Mouse (Mus musculus) liver, embryonic 14.5 days (tissue): ENCODE measurements around the gene Ublcp1. TPM values are rescaled to one million over a fixed set of nuclear protein-coding genes. Genes with fewer than 3 reads are reported as not detected.
A peak's percentile ranks its signal among the peaks of the same experiment; 100 is the strongest.

Source experiments
- ATAC-seq: fragments of 200-750 bp; cut with Nextera tagmentation; 2 replicates; pipeline ENCODE4 v1.8.0; 2017; ENCODE audit warnings: moderate number of reproducible peaks, mild to moderate bottlenecking, moderate library complexity; ENCODE audit not compliant: insufficient read depth
- DNase-seq, 3 experiments: peaks; one replicate each; pipeline ENCODE4 v3.0.0-alpha.2; 2012 to 2013; ENCODE audit warnings: low read depth in 3 of 3, low spot score in 3 of 3
- H3K27ac ChIP-seq: fragments of 300-500 bp; sonication (generic); 2 replicates; pipeline ENCODE4 v1.5.1; 2014; ENCODE audit warnings: moderate library complexity, mild to moderate bottlenecking, control low read depth, inconsistent platforms
- H3K27me3 ChIP-seq: fragments of 300-500 bp; sonication (generic); 2 replicates; pipeline ENCODE4 v1.6.1; 2014; ENCODE audit warnings: mild to moderate bottlenecking, low read length, moderate library complexity; ENCODE audit not compliant: control insufficient read depth, insufficient read depth
- H3K36me3 ChIP-seq: fragments of 300-500 bp; sonication (generic); replicated peaks from 2 replicates; pipeline ENCODE4 v1.6.1; 2014; ENCODE audit warnings: low read depth; ENCODE audit not compliant: control insufficient read depth, insufficient read depth
- H3K4me1 ChIP-seq, 2 experiments: fragments of 200-500 bp in 1 of 2; fragments of 300-500 bp in 1 of 2; sonication (generic) in 1 of 2; replicated peaks; 2 replicates each; pipeline ENCODE4 v1.6.1; 2012 to 2014; ENCODE audit warnings: antibody characterized with exemption in 1 of 2, inconsistent platforms in 1 of 2, low read length in 1 of 2; ENCODE audit not compliant: control insufficient read depth in 2 of 2, insufficient read depth in 2 of 2
- H3K4me2 ChIP-seq: fragments of 300-500 bp; sonication (generic); 2 replicates; pipeline ENCODE4 v1.6.1; 2014; ENCODE audit warnings: low read depth, mild to moderate bottlenecking, control low read depth, moderate library complexity
- H3K4me3 ChIP-seq, 2 experiments: fragments of 200-500 bp in 1 of 2; fragments of 300-500 bp in 1 of 2; sonication (generic) in 1 of 2; 2 replicates each; pipeline ENCODE4 v1.5.1; 2012 to 2014; ENCODE audit warnings: low read depth in 2 of 2, low read length in 2 of 2, mild to moderate bottlenecking in 2 of 2, control low read depth in 1 of 2, inconsistent platforms in 1 of 2, moderate library complexity in 1 of 2; ENCODE audit not compliant: insufficient read depth in 1 of 2
- H3K9ac ChIP-seq: fragments of 300-500 bp; sonication (generic); replicated peaks from 2 replicates; pipeline ENCODE4 v1.6.1; 2014; ENCODE audit warnings: mild to moderate bottlenecking, control low read depth, moderate library complexity
- H3K9me3 ChIP-seq: fragments of 300-500 bp; sonication (generic); 2 replicates; pipeline ENCODE4 v1.6.1; 2016; ENCODE audit warnings: low read length, mixed read lengths; ENCODE audit not compliant: control insufficient read depth
- CTCF ChIP-seq: IDR thresholded peaks from 2 replicates; pipeline ENCODE4 v1.5.1; 2016; ENCODE audit warnings: antibody characterized with exemption, low read depth, control low read depth
- EP300 ChIP-seq: IDR thresholded peaks from 2 replicates; pipeline ENCODE4 v1.6.1; 2016; ENCODE audit warnings: antibody characterized with exemption, low read depth
- WGBS: fragments of 180-500 bp; shearing (Covaris S2); extraction: QIAGEN DNeasy Blood & Tissue Kit; methylation state at CpG from one replicate; pipeline ENCODE4 v1.1.7; 2014; ENCODE audit not compliant: insufficient replicate concordance; 5-methylcytosine and 5-hydroxymethylcytosine counted together
- polyA plus RNA-seq, 2 experiments: library from polyadenylated mRNA; depleted of rRNA in 1 of 2; stranded (reverse) in 1 of 2; unstranded in 1 of 2; fragments of >200 nt; fragmentation: Nextera tagmentation in 1 of 2; extraction: Ambion mirVana in 1 of 2; gene quantifications; 2 replicates each; pipeline versions ENCODE4 v1.2.1 to v1.2.3; 2012 to 2014

Ublcp1 gene
- polyA plus RNA-seq (2012; rRNA removed) (17.2 and 30.4 TPM in 2 replicates), polyA plus RNA-seq (2014; fragmentation: Nextera tagmentation; extraction: Ambion mirVana) (46.6 and 49.1 TPM in 2 replicates)

DNA sequence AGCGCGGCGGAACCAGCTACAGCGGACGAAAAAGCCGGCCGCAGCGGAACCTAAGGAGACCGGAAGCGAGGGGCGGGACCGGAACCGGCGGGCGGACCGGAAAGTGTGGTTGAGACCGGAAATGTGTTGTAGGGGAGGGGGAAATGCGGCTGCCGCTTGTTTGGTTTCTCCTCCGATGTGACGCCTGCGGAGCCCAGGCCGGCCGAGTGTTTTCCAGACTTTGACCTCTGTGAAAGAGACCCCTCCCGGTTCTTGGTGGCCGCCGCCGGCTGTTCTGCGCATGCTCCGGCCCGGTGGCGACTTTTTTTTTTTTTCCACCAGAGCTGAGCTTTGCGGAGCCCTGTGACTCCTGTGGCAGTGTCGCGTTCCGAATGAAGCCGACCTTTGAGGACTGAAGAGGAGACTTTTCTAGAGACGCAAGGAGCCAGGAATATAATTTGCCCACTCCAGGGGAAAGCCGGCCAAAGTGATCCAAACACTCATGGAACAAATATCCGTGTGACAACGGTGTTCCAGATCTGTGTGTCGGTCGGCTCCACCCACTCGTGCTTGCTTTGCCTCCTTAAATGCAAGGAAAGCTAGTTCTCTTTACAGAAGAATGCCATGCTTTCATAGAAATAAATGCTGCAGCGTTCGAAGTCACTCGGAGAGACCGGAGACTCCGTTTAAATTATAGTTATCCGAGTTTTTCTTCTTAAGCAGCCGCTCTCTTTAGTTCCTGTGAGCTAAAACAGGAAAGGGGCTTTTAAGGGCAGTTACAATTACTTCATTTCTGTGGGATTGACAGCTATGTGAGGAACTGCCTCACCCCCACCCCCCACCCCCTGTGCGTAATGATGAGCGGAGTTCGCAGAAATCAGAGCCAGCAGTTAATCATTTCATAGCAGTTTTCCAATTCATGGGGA is at the start of gene Ublcp1:
Gene Ublcp1, minus strand, starts transcription at position 67 of the 905 bp plus-strand sequence.
- H3K4me2 ChIP-seq = peak within 1 kb of the TSS; percentile 98
- peaks cover 38 to 42% of the 10 kb centered on the region in 2 experiments for H3K4me1 ChIP-seq
- peaks cover 7% of the 10 kb centered on the region; the same call in 1 of the 2 replicates for H3K36me3 ChIP-seq
- peak within 1 kb of the TSS; percentile 72 to 87 for H3K4me3 ChIP-seq
- H3K9me3 ChIP-seq = no peaks in the 10 kb centered on the region
- ATAC-seq (peak; percentile 74), DNase-seq (peak; percentile 80 to 84 (median 84))
- peak; percentile 60; the same call in 1 of the 2 replicates for TF ChIP-seq EP300
- no peak for TF ChIP-seq CTCF
- under 1% methylated on average over 54 of the region's 54 CpGs for WGBS
- H3K27me3 ChIP-seq = no peaks in the 10 kb centered on the region
- H3K27ac ChIP-seq = peak within 1 kb of the TSS; percentile 97
- peak within 1 kb of the TSS; percentile 97 for H3K9ac ChIP-seq

- H3K9me3 ChIP-seq = no peaks in the 10 kb centered on the region
- H3K9ac ChIP-seq = peak overlapping the region; percentile 98
- ATAC-seq (peak; percentile 52), DNase-seq (no peak)
- peak overlapping the region; percentile 89 for H3K27ac ChIP-seq
- H3K4me2 ChIP-seq = peak overlapping the region; percentile 99
- peaks cover 23% of the 10 kb centered on the region for H3K36me3 ChIP-seq
- H3K4me3 ChIP-seq = peak overlapping the region; percentile 96 to 100
- WGBS = 1% methylated on average over 56 of the region's 61 CpGs
- H3K4me1 ChIP-seq = peaks cover 40 to 42% of the 10 kb centered on the region in 2 experiments
- no peaks in the 10 kb centered on the region for H3K27me3 ChIP-seq
- TF ChIP-seq EP300 (no peak), CTCF (no peak)
Measured at GRCm38 (mm10) chr11:44519096-44519949, 49.0 kb upstream of the Ublcp1 start.

DNA sequence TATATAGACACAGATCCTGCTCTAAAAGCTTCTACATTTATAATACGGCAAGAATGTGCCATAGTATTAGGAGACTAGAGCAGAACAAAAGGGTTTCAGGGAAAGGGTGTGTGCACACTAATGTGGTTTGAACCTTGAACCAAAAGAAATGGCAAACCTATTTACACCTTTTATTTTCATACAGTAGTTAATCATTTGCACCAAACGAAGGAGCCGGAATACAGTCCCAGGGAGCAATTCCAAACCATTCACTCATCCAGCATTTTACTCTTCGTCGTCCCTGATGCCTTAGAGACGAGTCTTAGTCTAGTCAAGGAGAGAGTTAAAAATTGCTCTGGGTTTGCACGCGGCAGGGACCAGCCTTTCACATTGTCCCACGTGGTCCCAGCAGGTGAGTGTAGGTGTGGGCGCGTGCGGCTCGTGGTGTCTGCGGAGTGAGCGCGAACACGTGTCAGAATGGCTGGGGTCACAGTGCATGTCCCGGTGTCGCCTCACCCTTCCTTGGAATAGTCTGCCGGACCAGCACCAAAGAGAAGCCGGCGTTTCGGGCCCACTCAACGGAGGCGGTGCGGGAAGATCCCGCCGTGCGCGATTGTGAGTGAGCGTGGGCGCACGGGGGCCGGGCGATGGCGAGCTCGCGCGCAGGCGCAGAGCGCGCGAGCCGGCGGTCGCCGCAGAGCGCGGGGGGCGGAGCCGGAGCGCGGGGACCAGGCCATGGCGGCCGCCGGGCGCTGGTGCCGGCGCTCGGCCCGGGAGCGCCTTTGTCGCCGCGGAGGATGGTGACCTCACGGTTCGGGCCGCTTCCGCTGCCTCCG is 48.2 kb upstream of the Ublcp1 start, which contains the start of gene Rnf145:
Gene Rnf145, plus strand, starts transcription at position 684 of the 815 bp plus-strand sequence.
- H3K36me3 ChIP-seq = peaks cover 14% of the 10 kb centered on the region
- 1% methylated on average over 68 of the region's 70 CpGs for WGBS
- H3K4me2 ChIP-seq = peak within 1 kb of the TSS; percentile 99
- ATAC-seq (peak; percentile 77), DNase-seq (peak in 1 of 3 experiments; percentile 50)
- TF ChIP-seq EP300 (no peak), CTCF (no peak)
- H3K27me3 ChIP-seq = no peaks in the 10 kb centered on the region
- H3K9ac ChIP-seq = peak within 1 kb of the TSS; percentile 98
- peaks cover 45 to 47% of the 10 kb centered on the region in 2 experiments for H3K4me1 ChIP-seq
- peak within 1 kb of the TSS; percentile 96 to 100 for H3K4me3 ChIP-seq
- H3K9me3 ChIP-seq = no peaks in the 10 kb centered on the region
- peak within 1 kb of the TSS; percentile 89 for H3K27ac ChIP-seq

DNA sequence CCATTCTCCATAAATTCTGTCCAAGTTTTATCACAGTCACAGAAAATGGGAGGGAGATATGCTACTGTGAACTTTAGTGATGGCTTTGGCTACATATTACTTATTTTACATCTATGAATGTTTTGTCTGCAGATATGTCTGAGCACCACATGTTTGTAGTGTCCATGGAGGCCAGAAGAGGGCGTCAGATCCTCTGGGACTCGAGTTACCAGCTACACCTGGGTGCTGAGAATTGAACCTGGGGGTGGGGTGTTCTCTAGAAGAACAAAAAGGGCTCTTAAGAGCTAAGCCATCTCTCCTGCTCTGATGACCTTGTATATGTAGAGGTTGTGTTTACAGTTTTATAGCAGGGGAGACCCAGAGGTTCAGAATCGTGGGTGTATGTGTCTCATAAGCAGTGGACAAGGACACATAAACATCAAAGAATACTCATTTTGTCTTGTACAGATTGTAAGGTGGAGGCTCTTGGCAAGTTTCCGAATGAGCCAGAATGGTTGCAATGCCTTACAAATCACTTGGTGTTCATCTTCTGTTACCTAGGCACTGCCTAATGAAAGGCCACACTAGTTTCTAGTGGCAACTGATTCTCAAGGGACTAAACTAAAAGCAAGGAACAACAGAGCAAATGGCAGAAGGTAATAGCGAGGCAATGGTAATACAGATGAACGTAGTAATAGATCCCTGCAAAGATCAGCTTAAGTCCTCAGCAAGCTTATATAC is 47.4 kb upstream of the Ublcp1 start:
- peaks cover 7% of the 10 kb centered on the region for H3K36me3 ChIP-seq
- peak overlapping the region in 1 of 2 experiments; percentile 100; a peak in 2 of 4 replicates for H3K4me3 ChIP-seq
- no peak for ATAC-seq
- no peak for DNase-seq
- peaks cover 46 to 51% of the 10 kb centered on the region in 2 experiments for H3K4me1 ChIP-seq
- peak overlapping the region; percentile 99 for H3K4me2 ChIP-seq
- 58% methylated on average over 6 of the region's 6 CpGs for WGBS
- peak overlapping the region; percentile 89 for H3K27ac ChIP-seq
- peak overlapping the region; percentile 98 for H3K9ac ChIP-seq
- no peak for TF ChIP-seq EP300
- TF ChIP-seq CTCF = peak; percentile 52
- H3K9me3 ChIP-seq = no peaks in the 10 kb centered on the region
- no peaks in the 10 kb centered on the region for H3K27me3 ChIP-seq
